Mouse (Mus musculus): ENCODE results near the gene Akap5. TPM values are rescaled to one million over a fixed set of nuclear protein-coding genes. Genes with fewer than 3 reads are reported as not detected.

The Akap5 gene
- total and polyA plus RNA-seq, 3 experiments, result 0.20 to 1.4 (median 1.3) TPM

GRCm38 (mm10) chr12:76377726-76378125 is 53.0 kb downstream of the Akap5 start:
- H3K9me3 ChIP-seq (replicated peaks), result no peaks in the 10 kb centered on the region
- H3K27me3 ChIP-seq (ENCODE audit: insufficient read depth, low read length), result no peaks in the 10 kb centered on the region
- ATAC-seq (ENCODE audit: extremely low read depth, insufficient number of reproducible peaks, low FRiP score, poor library complexity, severe bottlenecking) (no peak), DNase-seq (ENCODE audit: low spot score) (no peak)
- H3K4me1 ChIP-seq (ENCODE audit: insufficient read depth, low read depth, low read length), result peaks cover 80% of the 10 kb centered on the region
- H3K36me3 ChIP-seq (replicated peaks), result peaks cover 60% of the 10 kb centered on the region
- H3K4me3 ChIP-seq (ENCODE audit: low read depth, low read length), result no peak overlapping the region; the same call in 1 of the 2 replicates
- no peak for TF ChIP-seq GATA2 (IDR thresholded peaks at IDR 0.05; ENCODE audit: borderline replicate concordance, low read depth, low read length)
- TF ChIP-seq CTCF (IDR thresholded peaks at IDR 0.05; ENCODE audit: low read depth, low read length), result no peak
- TF ChIP-seq TAL1 (conservative IDR thresholded peaks at IDR 0.05; ENCODE audit: low read depth, low read length), result no peak
- TF ChIP-seq GATA1 (IDR thresholded peaks at IDR 0.05; ENCODE audit: borderline replicate concordance, low read length), result no peak
- TF ChIP-seq POLR2AphosphoS5 (IDR thresholded peaks at IDR 0.05; ENCODE audit: insufficient replicate concordance, low read depth, low read length), result no peak

DNA sequence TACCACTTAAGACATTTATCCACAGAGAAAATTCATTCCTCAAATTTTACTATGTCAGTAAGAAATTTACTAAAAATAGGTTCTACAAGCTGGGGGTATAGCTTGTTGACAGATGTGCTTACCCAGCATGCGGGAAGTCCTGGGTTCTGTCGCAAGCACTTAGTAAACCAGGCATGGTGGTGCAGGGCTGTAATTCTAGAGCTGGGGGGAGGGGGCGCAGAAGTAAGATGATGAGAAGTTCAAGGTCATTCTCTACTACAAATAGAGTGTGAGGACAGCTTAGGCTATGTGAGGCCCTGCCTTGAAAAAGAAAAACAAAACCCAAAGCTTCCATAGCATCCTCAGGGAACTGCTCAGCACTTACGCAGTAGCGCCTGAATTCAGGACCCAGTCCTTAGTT is 53.9 kb downstream of the Akap5 start:
- no peak for DNase-seq (ENCODE audit: low spot score)
- no peak overlapping the region for H3K4me3 ChIP-seq (ENCODE audit: low read depth, low read length)
- ATAC-seq (ENCODE audit: extremely low read depth, insufficient number of reproducible peaks, low FRiP score, poor library complexity, severe bottlenecking), result no peak
- no peaks in the 10 kb centered on the region for H3K9me3 ChIP-seq (replicated peaks)
- H3K27me3 ChIP-seq (ENCODE audit: insufficient read depth, low read length), result no peaks in the 10 kb centered on the region
- H3K36me3 ChIP-seq (replicated peaks), result peaks cover 63% of the 10 kb centered on the region
- H3K4me1 ChIP-seq (ENCODE audit: insufficient read depth, low read depth, low read length), result peaks cover 74% of the 10 kb centered on the region
- no peak for TF ChIP-seq GATA1 (IDR thresholded peaks at IDR 0.05; ENCODE audit: borderline replicate concordance, low read length)
- TF ChIP-seq POLR2AphosphoS5 (IDR thresholded peaks at IDR 0.05; ENCODE audit: insufficient replicate concordance, low read depth, low read length), result no peak
- TF ChIP-seq CTCF (IDR thresholded peaks at IDR 0.05; ENCODE audit: low read depth, low read length), result no peak

DNA sequence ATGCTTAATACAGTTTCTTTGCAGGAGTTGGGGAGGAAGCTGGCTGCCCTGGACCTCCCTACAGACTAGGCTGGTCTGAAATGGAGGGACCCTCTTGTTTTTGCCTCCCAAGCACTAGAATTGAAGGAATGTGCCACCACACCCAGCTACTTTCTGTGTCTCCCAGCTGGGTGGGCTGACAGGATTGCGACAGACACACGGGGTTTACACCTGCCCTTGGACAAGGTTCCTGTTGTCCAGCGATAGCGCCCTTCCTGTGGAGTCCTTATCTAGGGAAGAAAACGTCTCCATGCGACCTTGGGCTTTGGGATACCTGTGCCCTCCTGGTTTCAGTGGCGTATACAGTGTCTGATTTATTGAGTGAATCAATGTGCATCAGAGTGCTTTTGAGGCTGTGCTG is 55.5 kb downstream of the Akap5 start:
- no peaks in the 10 kb centered on the region for H3K9me3 ChIP-seq (replicated peaks)
- DNase-seq (ENCODE audit: low spot score) (no peak), ATAC-seq (ENCODE audit: extremely low read depth, insufficient number of reproducible peaks, low FRiP score, poor library complexity, severe bottlenecking) (no peak)
- peaks cover 66% of the 10 kb centered on the region for H3K36me3 ChIP-seq (replicated peaks)
- H3K4me3 ChIP-seq (ENCODE audit: low read depth, low read length), result no peak overlapping the region
- peaks cover 65% of the 10 kb centered on the region for H3K4me1 ChIP-seq (ENCODE audit: insufficient read depth, low read depth, low read length)
- TF ChIP-seq GATA1 (IDR thresholded peaks at IDR 0.05; ENCODE audit: borderline replicate concordance, low read length), result no peak
- no peak for TF ChIP-seq POLR2AphosphoS5 (IDR thresholded peaks at IDR 0.05; ENCODE audit: insufficient replicate concordance, low read depth, low read length)
- TF ChIP-seq TAL1 (conservative IDR thresholded peaks at IDR 0.05; ENCODE audit: low read depth, low read length), result no peak
- no peak for TF ChIP-seq CTCF (IDR thresholded peaks at IDR 0.05; ENCODE audit: low read depth, low read length)
- no peak for TF ChIP-seq GATA2 (IDR thresholded peaks at IDR 0.05; ENCODE audit: borderline replicate concordance, low read depth, low read length)
- no peaks in the 10 kb centered on the region for H3K27me3 ChIP-seq (ENCODE audit: insufficient read depth, low read length)

Other genes starting within 250 kb of the Akap5 start
- not detected in 2 replicates for gene Esr2, start 147.6 kb upstream of the Akap5 start, total RNA-seq (2014; fragmentation: Nextera tagmentation)
- 0.05 TPM in 1 of 2 replicates, not detected in the other for gene Esr2, start 147.6 kb upstream of the Akap5 start, total RNA-seq (2017)
- not detected in 2 replicates for gene Esr2, start 147.6 kb upstream of the Akap5 start, polyA plus RNA-seq (2012)
- 5.7 and 6.8 TPM in 2 replicates for gene Tex21, start 78.1 kb upstream of the Akap5 start, total RNA-seq (2014; fragmentation: Nextera tagmentation)
- gene Tex21, start 78.1 kb upstream of the Akap5 start, total RNA-seq (2017), result 0.66 and 0.81 TPM in 2 replicates
- 0.19 and 0.26 TPM in 2 replicates for gene Tex21, start 78.1 kb upstream of the Akap5 start, polyA plus RNA-seq (2012)
- gene Mthfd1, start 69.6 kb upstream of the Akap5 start, total RNA-seq (2014; fragmentation: Nextera tagmentation), result 164 and 185 TPM in 2 replicates
- gene Mthfd1, start 69.6 kb upstream of the Akap5 start, total RNA-seq (2017), result 253 TPM in 2 replicates
- gene Mthfd1, start 69.6 kb upstream of the Akap5 start, polyA plus RNA-seq (2012), result 199 and 228 TPM in 2 replicates
- gene Zbtb25, start 44.7 kb downstream of the Akap5 start, total RNA-seq (2014; fragmentation: Nextera tagmentation), result 54.4 and 62.5 TPM in 2 replicates
- 15.5 and 17.5 TPM in 2 replicates for gene Zbtb25, start 44.7 kb downstream of the Akap5 start, total RNA-seq (2017)
- gene Zbtb25, start 44.7 kb downstream of the Akap5 start, polyA plus RNA-seq (2012), result 12.1 and 12.2 TPM in 2 replicates
- 24.8 and 27.9 TPM in 2 replicates for gene Zbtb1, start 45.4 kb downstream of the Akap5 start, total RNA-seq (2014; fragmentation: Nextera tagmentation)
- 23.1 and 27.2 TPM in 2 replicates for gene Zbtb1, start 45.4 kb downstream of the Akap5 start, total RNA-seq (2017)
- gene Zbtb1, start 45.4 kb downstream of the Akap5 start, polyA plus RNA-seq (2012), result 6.4 and 8.8 TPM in 2 replicates
- gene Hspa2, start 79.3 kb downstream of the Akap5 start, total RNA-seq (2014; fragmentation: Nextera tagmentation), result 6.0 and 7.3 TPM in 2 replicates
- 10.7 and 11.3 TPM in 2 replicates for gene Hspa2, start 79.3 kb downstream of the Akap5 start, total RNA-seq (2017)
- gene Hspa2, start 79.3 kb downstream of the Akap5 start, polyA plus RNA-seq (2012), result 10.3 and 12.0 TPM in 2 replicates
- not detected in 2 replicates for gene Ppp1r36, start 92.6 kb downstream of the Akap5 start, total RNA-seq (2014; fragmentation: Nextera tagmentation)
- 0.12 and 0.38 TPM in 2 replicates for gene Ppp1r36, start 92.6 kb downstream of the Akap5 start, total RNA-seq (2017)
- gene Ppp1r36, start 92.6 kb downstream of the Akap5 start, polyA plus RNA-seq (2012), result not detected in 2 replicates
- 12.4 and 12.6 TPM in 2 replicates for gene Plekhg3, start 206.0 kb downstream of the Akap5 start, total RNA-seq (2014; fragmentation: Nextera tagmentation)
- gene Plekhg3, start 206.0 kb downstream of the Akap5 start, total RNA-seq (2017), result 16.7 and 17.8 TPM in 2 replicates
- 10.1 and 12.5 TPM in 2 replicates for gene Plekhg3, start 206.0 kb downstream of the Akap5 start, polyA plus RNA-seq (2012)